Mouse (Mus musculus) neural tube, embryonic 10.5 days (tissue): Measurements from ENCODE around the gene Rftn2.

Experiments used
- DNase-seq: peaks from one replicate; pipeline ENCODE4 v3.0.0-alpha.2; 2017; ENCODE audit warnings: low spot score; ENCODE audit errors: extremely low spot score

Gene Rftn2

DNA sequence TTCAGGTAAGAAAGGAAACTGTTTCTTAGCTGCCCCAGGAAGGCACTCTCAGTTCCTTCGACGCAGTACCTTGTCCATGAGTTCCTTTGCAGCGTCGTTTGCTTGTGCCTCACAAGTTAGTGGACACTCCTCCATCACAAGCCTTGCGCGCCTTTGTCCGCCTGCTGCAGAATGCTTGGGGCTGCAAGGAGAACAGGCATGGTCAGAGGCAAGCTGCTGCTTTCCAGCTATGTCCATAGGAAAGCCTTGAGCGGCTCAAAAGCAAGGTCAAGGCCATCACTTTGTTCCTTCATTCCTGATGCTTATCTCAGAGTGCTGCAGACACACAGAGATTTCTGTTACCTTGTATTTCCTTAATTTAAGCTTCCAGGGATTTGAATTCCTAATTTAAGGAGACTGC, 15.5 kb downstream of the Rftn2 start:
- DNase-seq: no peak

DNA sequence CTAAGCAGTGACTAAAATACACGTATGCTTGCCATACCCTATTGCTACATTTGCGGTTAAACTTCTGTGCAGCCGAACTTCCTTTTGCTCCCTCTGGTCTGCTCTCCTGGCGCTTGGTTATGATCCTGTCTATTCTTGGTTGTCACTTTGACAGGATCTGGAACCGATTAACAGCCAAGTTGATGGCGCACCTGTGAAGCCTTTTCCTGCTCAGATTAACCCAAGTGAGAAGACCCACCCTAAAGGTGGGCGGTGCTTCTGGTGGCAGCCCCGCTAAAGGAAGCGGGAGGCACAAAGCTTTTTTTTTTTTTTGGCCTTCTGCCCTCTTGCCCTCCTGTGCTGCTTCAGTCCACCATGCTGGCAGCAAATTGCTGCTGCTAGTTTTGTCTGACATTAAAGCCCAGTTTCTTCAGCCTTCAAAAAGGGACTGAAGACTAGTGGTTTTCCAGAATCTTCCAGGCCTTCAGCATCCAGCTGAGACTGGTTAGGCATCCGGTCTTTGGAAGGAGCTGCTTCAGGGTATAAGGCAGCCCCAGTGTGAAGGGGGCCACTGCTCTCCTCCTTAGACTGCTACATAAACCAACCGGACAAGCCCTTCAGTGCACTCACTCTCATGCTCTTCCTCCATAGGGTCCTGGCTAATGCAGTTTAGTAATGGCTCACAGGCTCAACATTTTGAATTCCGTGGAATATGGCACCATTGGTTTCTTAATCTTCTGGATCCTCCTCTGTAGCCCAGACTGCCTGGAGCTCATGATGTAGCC, 16.2 kb downstream of the Rftn2 start:
- DNase-seq: no peak

DNA sequence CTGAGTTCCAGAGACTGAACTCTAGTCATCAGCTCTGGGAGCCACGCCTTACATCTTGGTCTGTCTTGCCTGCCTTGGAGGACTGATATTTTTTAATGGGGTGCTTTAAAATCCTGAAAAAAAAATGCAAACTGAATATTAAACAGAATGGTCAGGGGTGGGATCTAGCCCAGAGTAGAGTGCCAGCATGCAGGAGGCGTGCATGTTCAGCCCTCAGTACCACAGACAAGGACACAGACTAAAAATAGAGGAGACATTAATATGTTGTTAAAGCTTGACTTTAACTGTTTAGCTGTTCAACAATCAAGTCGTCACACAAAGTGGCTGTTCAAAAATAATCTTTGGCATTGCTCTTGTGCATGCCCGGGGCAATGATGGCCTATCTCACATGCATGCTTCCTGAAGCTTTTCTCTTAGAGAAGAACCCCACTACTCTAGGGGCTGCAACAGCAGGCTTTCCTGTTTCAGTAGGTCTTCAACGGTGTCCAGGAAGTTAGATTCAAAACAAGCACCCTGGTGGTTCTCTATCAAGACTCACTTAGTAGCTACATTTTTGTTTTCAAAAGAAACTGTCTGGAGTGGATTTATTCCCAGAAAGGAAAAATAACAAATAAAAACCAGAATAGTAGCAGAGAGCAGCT, 18.0 kb downstream of the Rftn2 start:
- no peak for DNase-seq

DNA sequence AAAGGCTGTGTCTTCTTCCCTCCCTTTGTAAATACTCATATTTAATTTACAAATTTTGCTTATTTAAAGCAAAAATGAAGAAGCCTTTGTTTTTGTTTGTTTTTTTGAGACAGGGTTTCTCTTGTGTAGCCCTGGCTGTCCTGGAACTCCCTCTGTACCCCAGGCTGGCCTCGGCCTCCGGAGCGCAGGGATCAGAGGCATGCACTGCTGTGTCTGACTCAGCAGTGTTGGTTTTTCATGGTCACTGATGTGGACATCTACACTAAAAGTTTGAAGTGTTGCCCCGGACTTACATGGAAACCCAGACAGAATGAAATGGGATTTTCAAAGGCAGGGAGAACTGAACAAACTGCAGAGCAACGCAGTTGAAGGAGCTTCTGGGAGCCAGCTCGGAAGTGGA, 19.0 kb downstream of the Rftn2 start:
- DNase-seq: no peak

DNA sequence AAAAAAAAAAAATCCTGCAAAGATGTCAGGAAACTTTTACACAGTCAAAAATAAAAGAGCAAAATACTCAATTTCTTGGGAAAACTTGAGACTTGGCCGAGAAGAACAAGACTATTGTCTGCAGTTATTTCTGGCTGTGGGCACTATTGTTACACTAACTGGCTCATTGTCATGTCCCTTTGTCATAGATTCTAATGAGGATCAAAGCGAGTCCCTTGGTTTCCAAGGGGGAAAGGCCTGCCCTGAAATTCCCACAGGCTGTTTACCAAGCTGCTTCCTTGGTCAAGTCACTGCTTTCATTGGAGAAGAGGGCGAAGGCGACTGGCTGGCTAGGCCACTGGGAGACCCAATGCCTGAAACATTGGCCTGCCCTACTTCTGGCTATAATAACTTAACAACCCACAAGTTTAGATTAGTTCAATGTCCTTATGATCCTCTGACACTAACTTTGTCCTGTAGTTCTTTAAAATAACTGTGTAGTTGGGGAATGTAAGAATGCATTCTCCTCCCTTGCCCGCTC, 20.7 kb downstream of the Rftn2 start:
- no peak for DNase-seq

DNA sequence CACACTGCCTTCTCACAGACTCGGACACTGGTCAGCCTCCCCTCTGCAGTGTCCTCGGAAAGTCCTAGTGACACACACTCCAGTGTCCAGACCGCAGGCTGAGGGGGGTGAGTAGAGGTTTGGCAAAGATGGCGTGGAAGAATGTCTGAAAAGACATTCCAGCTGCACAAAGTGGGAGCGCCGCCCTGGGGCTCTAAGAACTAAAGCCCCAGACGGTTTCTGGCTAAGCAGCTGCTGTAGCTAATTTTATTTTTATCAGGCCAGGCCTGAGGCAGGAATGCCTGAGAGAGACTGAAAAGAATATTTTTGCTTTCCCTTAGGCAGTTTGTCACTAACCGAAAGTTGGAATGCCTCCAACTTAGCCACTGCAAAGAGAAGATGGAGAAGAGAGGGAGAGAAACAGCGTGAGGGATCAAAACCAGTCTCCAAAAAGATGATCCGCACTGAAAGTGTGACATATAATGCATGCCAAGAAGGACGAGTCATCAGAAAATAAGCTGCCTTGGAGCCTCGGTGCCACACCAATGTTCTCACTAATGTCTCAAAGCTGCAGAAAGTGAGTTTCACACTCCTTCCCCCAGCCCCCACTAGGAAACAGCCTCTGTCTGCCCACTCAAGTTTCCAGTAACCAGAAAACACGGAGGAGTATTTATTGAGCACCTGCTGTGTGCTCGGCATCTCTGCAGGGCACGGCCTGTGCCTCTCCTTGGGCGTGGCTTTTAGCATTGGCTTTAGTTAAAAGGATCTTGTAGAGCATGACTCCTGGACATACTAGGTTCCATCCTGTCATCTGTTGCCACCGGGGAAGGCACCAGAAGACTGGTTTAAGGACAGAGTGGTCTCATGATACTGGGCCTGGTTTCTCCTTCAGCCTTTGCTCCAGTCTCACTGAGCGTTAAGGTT, 24.5 kb downstream of the Rftn2 start:
- no peak for DNase-seq

DNA sequence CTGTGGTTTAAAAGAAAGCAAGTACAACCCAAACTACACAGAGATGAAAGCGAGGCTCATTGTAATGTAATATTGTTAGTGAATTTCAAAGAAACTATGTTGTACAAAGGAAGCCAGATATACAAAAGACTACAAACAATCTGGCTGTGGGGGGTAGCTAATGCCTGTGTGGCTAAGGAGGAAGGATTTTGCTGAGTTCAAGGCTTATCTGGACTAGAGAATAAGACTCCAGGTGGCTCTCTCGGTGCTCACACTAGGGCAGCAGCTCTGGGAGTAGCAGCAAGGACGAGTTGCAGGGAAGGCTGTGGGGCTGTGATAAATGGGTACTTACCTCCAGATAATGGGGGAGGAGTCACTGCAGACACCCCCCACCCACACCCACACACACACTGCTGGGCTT, 27.9 kb downstream of the Rftn2 start:
- no peak for DNase-seq

DNA sequence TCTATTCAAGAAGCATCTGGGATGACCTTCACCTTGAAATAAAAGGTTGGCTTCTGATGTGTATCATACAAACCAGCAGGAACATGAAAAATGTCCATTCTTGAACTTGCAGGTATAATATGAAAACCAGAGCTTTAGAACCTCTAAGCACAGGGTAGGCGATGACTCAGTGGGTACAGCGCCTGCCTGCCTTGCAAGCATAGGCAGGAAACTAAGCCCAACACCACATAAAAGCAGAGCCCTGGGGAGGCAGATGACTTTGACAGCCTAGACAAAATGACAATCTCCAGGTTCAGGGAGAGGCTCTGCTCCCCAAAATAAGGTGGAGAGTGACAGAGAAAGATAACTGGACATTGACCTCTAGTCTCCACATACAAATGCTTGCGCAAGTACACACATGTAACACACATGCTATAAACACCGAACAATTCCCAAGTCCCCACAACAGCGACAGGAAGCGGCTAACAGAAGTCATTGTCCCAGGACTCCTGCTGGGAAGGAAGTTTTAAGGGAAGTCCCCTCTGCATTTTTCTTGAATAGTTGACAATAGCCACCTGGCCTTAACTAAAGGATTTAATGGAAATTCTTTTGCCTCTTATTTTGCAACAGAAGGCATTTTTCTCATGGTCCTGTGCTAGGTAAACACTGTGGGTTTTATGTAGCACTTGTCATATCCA, 30.1 kb downstream of the Rftn2 start:
- DNase-seq: no peak

DNA sequence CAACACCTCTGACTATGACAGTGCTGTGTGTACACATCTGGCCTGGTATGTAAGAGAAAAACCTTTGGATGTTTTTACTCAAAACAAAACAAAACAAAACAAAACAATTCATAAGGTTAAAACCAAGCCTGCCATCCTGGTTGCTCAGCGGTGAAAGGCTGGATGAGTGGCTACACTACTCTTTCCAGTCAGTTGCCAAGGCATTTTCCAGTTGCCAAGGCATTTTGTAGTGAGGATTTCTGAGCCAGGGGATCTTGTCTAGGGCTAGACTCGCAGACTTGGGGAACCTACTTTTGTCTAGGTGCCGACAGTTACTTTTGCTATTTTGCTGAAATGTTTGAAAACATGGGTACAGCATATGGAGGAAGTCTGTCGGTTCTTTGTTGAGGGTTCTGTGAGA, 31.6 kb downstream of the Rftn2 start:
- DNase-seq: no peak

DNA sequence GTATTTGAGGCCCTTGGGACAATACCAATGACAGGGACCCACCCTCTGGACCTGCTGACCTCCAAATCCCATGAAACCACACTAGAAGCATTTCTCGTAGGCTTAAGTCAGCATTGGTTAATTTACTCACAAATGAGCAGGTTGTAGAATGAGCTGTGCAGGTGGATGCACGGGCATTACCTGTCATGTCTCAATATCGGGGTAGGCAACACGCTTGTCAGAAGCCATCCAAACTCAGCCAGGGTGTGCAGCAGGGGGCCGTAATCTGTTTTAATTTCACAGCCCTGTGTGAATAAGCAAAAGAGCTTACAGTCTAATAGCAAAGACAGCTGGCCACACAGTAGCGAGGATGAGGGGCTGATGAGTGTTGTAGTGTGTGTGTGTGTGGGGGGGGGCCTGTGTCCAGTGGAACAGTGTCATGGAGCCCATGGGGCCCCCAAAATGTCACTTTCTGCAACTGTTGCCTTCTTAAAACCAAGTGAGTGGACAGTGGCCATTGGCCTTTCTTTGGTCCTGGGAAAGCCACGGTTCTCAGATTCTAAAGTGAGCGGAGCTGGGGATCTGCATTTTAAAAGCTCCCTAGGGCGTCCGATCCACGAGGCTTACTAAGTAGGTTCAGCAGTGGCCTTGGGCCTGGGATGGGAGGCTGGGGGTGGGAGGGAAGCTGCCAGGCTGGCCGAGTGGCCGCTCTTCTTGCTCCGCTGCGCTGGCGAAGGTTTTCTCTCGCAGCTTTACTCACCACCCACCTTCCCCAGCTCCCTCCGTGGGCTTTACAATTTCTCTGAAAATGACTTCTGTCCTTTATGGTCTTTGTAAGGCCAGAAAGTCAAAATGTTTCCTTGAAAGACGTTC, 32.3 kb downstream of the Rftn2 start:
- no peak for DNase-seq

DNA sequence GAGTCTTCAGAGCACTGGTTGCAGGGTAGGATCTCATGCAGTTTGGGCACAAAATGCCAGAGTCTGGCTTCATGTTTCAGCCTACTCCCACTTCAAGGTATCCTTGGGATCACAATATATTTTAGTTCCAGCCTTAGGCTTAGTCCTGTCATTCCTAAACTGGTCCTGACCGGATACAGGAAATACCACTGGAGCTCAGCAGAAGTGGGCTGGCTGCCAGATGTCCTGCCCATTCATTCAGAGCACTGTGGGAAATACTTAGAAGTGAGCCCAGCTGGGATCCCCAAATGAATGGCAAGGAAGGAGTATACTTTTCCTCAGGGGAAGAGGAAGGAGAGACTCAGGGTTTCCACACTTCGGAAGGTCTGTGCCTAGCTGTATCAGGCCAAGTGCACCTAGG, 33.3 kb downstream of the Rftn2 start:
- DNase-seq: peak; percentile 46

DNA sequence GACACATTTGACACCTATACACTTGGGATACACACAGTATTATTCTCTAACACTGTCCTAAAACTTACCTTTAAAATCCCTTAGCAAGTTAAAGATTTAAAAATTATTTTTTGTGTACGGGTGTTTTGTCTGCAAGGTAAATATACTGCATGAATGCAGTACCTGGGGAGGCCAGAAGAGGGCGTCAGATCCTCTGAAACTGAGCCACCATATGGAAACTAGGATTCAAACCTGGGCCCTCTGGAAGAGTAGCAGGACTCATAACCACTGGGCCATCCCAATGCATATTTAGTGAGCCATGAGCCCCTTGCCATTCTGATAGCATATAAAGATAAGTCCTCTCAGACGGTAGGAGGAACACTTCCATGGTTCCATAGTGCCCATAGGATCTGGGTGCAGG, 33.8 kb downstream of the Rftn2 start:
- peak; percentile 42 for DNase-seq

DNA sequence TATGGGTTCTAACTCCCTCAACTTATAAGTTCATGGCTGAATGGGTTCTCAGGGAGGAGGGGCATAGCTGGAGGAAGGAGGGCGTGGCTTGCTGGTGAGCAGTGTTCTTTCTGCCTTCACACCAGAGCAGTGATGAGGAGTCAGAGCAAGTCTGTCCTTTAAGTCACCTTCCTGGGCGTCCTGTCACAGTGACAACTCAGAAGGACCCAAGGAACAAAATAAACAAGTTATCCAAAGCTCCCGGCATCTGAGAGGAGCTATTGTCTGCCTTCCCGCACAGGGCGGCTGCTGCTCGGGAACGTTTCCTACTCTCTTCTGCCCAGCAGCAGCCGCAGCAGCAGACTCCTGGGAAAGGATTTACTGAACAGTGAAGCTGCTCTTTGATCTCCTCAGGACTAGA, 34.6 kb downstream of the Rftn2 start:
- DNase-seq: no peak

DNA sequence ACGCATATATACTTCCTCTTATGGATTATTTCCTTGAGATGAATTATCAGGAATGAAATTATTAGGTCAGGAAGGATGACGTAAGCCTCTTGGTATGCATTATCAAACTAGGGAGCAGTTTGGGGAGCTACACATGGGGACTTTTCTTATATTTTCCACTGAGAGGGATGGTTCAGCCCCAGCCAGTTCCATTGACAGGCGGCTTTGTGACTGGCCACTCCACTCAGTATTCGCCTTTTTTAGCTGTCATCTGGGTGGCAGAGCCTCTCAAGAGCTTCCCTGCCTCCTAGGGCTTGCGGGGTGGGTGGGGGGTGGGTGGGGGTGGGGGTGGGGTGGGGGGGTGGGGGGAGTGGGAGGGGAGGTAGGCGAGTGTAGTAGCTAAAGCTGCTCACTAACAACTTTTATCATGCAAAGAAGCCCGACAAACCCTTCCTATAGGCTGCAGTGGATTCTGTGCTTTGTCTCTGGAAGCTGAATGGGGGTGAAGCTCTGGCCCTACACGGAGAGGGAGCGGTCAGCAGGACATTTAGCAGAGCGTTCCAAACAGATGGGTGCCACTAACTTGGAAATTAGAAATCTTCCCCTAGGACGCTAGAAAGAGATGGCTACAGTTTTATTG, 39.9 kb downstream of the Rftn2 start:
- no peak for DNase-seq

DNA sequence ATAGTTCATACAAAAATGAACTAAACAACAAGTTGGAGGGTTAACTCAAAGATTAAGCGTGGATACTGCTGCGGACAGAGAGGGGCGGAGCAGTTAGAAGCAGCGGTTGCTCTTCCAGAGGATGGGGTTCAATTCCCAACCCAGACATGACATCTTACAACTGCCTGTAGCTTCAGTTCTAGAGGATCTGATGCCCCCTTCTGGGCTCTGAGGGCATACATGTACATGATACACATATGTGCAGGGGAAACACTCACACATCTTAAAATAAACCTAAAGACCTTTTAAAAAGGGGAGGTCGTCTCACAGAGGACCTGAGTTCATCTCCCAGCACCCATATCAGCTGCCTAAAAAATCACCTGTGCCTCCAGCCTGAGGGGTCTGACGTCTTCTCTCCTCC, 40.9 kb downstream of the Rftn2 start:
- DNase-seq: no peak

DNA sequence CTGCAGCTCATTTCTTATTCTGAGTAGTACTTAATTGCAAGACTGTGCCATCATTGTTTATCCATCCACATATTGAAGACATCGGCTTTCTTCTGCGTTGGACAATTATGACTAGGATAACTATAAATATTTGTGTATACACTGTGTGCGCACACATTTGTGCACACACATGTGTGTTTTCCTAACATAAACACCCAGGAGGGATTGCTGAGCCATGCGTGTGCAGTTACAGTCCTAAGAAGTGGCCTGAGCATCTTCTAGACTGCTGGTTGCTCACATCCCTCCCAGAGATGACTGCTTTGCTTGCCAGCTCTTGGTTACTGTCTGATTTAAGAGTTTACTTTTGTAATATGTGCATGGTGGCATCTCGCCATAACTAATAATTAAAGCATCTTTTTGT, 44.2 kb downstream of the Rftn2 start:
- no peak for DNase-seq

DNA sequence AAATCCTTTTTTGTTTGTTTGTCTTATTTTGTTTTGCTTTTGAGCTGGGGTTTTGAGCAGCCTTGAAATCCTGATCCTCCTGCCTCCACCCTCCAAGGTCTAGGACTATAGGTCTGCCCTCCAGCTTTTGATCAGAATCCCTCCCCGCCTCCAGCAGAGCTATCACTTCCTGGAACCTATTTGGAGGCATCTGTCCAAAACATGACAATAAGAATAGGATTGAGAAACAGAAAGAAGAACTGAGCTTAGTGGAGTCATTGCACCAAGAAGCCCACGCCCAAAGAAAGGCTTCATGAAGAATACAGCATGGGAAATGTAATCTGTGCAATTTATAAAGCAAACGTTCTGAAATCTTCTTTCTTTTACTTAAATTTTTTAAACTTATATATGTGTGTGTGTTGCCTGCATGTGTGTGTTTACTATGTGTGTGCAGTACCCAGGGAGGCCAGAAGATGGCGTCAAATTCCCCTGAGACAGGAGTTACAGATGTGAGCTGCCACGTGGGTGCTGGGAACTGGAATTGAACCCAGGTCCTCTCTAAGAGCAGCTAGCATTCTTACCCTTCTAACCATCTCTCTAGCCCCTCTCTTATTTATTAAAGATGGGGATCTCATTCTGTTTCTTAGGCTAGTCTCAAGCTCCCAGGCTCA, 46.5 kb downstream of the Rftn2 start:
- DNase-seq: no peak

DNA sequence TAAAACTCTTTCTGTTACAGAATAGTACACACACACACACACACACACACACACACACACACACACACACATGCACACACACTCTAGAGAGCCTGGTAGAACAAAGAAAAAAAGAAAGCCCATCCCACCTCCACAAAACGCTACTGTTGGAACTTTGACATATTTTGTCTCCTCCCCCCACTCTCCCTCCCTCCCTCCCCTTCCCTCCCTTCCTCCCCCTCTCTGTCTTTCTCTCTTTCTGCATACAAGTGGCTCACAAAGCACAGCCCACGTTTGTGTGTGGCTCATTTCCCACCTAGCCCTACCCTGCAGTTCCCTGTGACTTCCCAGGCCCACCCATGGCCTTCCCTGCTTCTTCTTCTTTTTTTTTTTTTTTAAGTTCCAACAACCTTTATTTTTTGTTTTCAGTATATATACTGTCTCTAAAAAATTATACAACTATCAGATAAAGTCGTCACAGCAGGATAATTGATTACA, 52.0 kb downstream of the Rftn2 start:
- DNase-seq: no peak
